Mouse (Mus musculus) bone marrow macrophage, adult 2 months (primary cell): ENCODE results near the gene Pomgnt1.

Experiments used
- CTCF ChIP-seq: IDR thresholded peaks from 2 replicates; pipeline ENCODE4 v1.5.1; 2012; ENCODE audit warnings: low read depth, mild to moderate bottlenecking, low read length, moderate library complexity
- POLR2A ChIP-seq: IDR thresholded peaks from 2 replicates; pipeline ENCODE4 v1.6.1; 2012; ENCODE audit warnings: mild to moderate bottlenecking, low read depth, low read length, borderline replicate concordance

DNA sequence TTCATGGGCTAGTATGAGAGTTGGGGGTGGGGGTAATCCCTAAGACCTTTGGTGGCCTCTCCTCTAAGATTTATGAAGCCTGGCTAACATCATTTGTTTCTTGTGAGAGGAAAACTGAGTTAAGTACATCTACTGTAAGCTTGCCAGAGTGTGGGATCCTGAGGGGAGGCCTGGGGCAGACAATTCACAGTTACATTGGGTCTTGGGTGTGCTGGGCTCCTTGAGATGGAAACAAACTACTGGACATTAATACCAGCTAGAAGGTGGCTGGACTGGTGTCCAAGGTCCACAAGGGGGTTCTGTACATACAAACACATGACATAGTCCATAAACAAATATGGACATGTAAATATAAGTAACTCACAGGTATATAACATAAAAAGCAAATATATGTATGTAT lies 51.5 kb downstream of the Pomgnt1 start:
- no peak for TF ChIP-seq POLR2A
- no peak for TF ChIP-seq CTCF
